Mouse (Mus musculus) liver, embryonic 11.5 days (tissue): ENCODE measurements around the gene Olfr1200. TPM values are rescaled to one million over a fixed set of nuclear protein-coding genes. Genes with fewer than 3 reads are reported as not detected.

Source experiments
- ATAC-seq: fragments of 200-750 bp; cut with Nextera tagmentation; replicated peaks from 2 replicates; pipeline ENCODE4 v1.8.0; 2017; ENCODE audit warnings: moderate number of reproducible peaks, mild to moderate bottlenecking, moderate TSS enrichment, moderate library complexity; ENCODE audit not compliant: low FRiP score
- DNase-seq: peaks from one replicate; pipeline ENCODE4 v3.0.0-alpha.2; 2017; ENCODE audit warnings: low spot score
- H3K27ac ChIP-seq: fragments of 300-500 bp; sonication (generic); 2 replicates; pipeline ENCODE4 v1.5.1; 2014; ENCODE audit warnings: mild to moderate bottlenecking, low read depth, low read length, control low read depth
- H3K27me3 ChIP-seq: fragments of 300-500 bp; sonication (generic); replicated peaks from 2 replicates; pipeline ENCODE4 v1.6.1; 2014; ENCODE audit warnings: low read length, mixed read lengths; ENCODE audit not compliant: control insufficient read depth, insufficient read depth
- H3K36me3 ChIP-seq: fragments of 300-500 bp; sonication (generic); 2 replicates; pipeline ENCODE4 v1.6.1; 2014; ENCODE audit warnings: mild to moderate bottlenecking, low read length, moderate library complexity, mixed read lengths; ENCODE audit not compliant: control insufficient read depth, insufficient read depth
- H3K4me1 ChIP-seq: fragments of 300-500 bp; sonication (generic); replicated peaks from 2 replicates; pipeline ENCODE4 v1.6.1; 2014; ENCODE audit warnings: low read length, mixed read lengths; ENCODE audit not compliant: control insufficient read depth, insufficient read depth
- H3K4me2 ChIP-seq: fragments of 300-500 bp; sonication (generic); 2 replicates; pipeline ENCODE4 v1.6.1; 2014; ENCODE audit warnings: mild to moderate bottlenecking, control low read depth, moderate library complexity
- H3K4me3 ChIP-seq: fragments of 300-500 bp; sonication (generic); 2 replicates; pipeline ENCODE4 v1.5.1; 2014; ENCODE audit warnings: low read depth, low read length, control low read depth
- H3K9ac ChIP-seq: fragments of 300-500 bp; sonication (generic); 2 replicates; pipeline ENCODE4 v1.6.1; 2014; ENCODE audit warnings: low read depth, low read length, control low read depth
- H3K9me3 ChIP-seq: fragments of 300-500 bp; sonication (generic); 2 replicates; pipeline ENCODE4 v1.6.1; 2016; ENCODE audit warnings: low read length, inconsistent platforms, mixed read lengths; ENCODE audit not compliant: control insufficient read depth
- WGBS: fragments of 180-500 bp; shearing (Covaris S2); extraction: QIAGEN DNeasy Blood & Tissue Kit; methylation state at CpG from one replicate; pipeline ENCODE4 v1.1.7; 2014; 5-methylcytosine and 5-hydroxymethylcytosine counted together
- polyA plus RNA-seq: library from polyadenylated mRNA; unstranded; fragments of >200 nt; fragmentation: Nextera tagmentation; extraction: Ambion mirVana; gene quantifications from 2 replicates; pipeline ENCODE4 v1.2.1, GENCODE M21; 2014

Gene Olfr1200
- polyA plus RNA-seq, result not detected in 2 replicates

DNA sequence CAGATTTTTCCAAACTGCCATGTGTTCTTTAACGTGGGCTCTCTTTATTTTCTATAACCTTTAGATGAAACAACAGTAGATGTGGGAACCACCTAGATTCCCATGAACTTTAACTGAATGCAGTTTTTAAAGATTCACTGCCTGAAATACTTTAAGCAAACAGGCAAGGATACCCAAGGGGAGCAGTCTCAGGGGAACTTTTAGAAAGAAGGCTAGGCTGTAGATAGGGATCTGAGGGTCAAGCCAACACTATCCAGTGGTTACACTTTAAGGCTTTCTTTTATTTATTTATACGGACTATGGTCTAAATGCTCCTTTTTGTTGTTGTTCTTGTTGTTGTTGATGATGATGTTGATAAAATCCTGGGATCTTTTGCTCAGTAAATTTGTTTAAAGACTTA lies at the start of gene Olfr1200:
Gene Olfr1200 (minus strand): TSS at position 101 of the 400 bp plus-strand sequence.
- WGBS, result 70% methylated on average over 2 of the region's 2 CpGs

DNA sequence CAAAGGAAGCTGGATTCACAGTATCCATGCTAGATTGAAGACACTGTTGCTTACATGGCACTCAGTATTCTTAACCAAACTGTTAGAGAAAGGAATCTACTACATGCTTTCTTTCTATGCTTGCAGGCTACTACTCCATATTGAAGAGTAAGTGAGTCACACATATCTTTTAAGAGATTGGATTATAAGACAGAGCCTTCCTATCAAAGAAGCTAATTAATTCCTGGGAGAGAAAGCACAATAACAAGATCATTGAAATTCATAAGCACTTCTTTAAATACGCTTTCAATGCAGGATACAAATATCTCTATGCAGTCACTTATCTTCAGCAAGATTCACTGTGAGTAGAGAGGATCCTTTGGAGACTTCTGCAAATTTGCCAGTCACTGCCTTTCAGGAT lies 43.9 kb upstream of the Olfr1200 start, which contains the start of gene Olfr1202:
Gene Olfr1202 (plus strand): TSS at position 301 of the 400 bp plus-strand sequence.
- DNase-seq (no peak), ATAC-seq (no peak)
- H3K4me2 ChIP-seq, result no peak within 1 kb of the TSS
- WGBS, result 77% methylated on average over 1 of the region's 1 CpGs
- H3K4me3 ChIP-seq, result no peak within 1 kb of the TSS
- H3K9ac ChIP-seq, result no peak within 1 kb of the TSS
- H3K27me3 ChIP-seq, result no peaks in the 10 kb centered on the region
- H3K9me3 ChIP-seq, result no peaks in the 10 kb centered on the region
- H3K36me3 ChIP-seq, result no peaks in the 10 kb centered on the region
- H3K4me1 ChIP-seq, result no peaks in the 10 kb centered on the region
- no peak within 1 kb of the TSS for H3K27ac ChIP-seq

More for the DNA sequence above, at the start of gene Olfr1200:
- Histone ChIP-seq H3K4me1 (no peaks in the 10 kb centered on the region), H3K27ac (no peak within 1 kb of the TSS), H3K4me3 (no peak within 1 kb of the TSS), H3K27me3 (no peaks in the 10 kb centered on the region), H3K9ac (no peak within 1 kb of the TSS), H3K36me3 (no peaks in the 10 kb centered on the region), H3K4me2 (no peak within 1 kb of the TSS), H3K9me3 (no peaks in the 10 kb centered on the region)
- no peak for DNase-seq
- no peak for ATAC-seq

DNA sequence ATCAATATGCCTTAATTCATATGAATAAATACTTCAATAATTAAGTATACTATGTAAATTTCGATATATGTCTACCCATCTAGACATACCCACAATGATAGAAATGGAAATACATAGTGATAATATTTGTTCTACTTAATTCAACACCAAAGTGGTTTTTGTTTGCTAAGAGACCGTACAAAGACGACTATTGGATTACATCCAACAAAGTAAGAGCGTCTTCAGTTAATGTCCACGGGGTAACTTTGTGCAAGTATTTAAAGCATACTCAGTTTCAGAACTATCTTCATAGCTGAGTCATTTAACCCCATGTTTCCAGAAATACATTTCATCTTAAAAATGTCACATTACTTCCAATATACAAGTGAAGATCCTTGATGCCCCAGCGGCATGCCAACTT lies 22.4 kb upstream of the Olfr1200 start, which contains the start of gene Olfr1201:
Gene Olfr1201 (plus strand): TSS at position 301 of the 400 bp plus-strand sequence.
- Histone ChIP-seq H3K9ac (no peak within 1 kb of the TSS), H3K27me3 (no peaks in the 10 kb centered on the region), H3K36me3 (no peaks in the 10 kb centered on the region), H3K9me3 (no peaks in the 10 kb centered on the region), H3K4me1 (no peaks in the 10 kb centered on the region), H3K27ac (no peak within 1 kb of the TSS), H3K4me2 (no peak within 1 kb of the TSS), H3K4me3 (no peak within 1 kb of the TSS)
- WGBS, result 83% methylated on average over 6 of the region's 6 CpGs
- DNase-seq, result no peak
- no peak for ATAC-seq

DNA sequence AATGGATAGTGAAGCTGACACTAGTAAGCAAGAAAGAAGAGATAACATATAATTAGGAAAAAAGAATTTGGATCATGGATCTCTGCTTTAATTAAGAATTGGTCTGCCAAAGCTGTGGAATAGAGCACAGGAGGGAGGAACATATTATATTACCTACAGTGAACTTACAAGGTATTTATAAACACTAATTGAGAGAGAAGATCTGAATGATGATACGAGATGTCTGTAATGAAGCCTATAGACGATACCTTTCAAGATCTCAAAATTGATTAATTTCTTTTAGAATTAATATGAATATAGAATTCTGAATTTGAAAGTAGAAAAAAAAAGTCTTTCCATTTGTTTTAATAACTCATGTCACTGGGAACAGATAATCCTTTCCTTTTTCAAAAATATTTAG lies 9.9 kb downstream of the Olfr1200 start, which contains the start of gene Olfr1199:
Gene Olfr1199 (minus strand): TSS at position 101 of the 400 bp plus-strand sequence.
- WGBS, result 77% methylated on average over 2 of the region's 2 CpGs
- H3K36me3 ChIP-seq, result no peaks in the 10 kb centered on the region

DNA sequence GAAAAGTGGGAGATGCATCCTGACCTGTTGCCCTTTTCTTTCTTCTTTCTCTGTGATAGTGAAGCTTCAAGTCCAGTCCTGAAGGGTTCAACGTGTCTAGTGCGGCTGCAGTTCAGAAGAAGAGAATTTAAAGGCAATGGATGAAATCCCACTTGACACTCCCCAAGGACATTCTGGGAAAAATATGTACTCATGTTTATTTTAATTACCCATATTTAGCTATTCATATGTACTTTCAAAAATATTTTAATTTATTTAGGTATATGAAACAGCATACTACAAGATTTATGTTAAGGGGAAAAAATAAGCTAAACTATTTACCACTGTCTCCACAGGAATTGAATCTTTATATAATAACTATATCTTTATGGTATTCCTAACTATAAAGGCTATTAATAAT lies 19.0 kb downstream of the Olfr1200 start, which contains the start of gene Olfr1198:
Gene Olfr1198 (minus strand): TSS at position 101 of the 400 bp plus-strand sequence.
- Histone ChIP-seq H3K27me3 (no peaks in the 10 kb centered on the region), H3K4me3 (no peak within 1 kb of the TSS), H3K4me2 (no peak within 1 kb of the TSS), H3K36me3 (no peaks in the 10 kb centered on the region), H3K4me1 (no peaks in the 10 kb centered on the region), H3K27ac (no peak within 1 kb of the TSS), H3K9me3 (no peaks in the 10 kb centered on the region), H3K9ac (no peak within 1 kb of the TSS)
- WGBS, result 92% methylated on average over 2 of the region's 2 CpGs
- no peak for DNase-seq
- ATAC-seq, result no peak

More for the DNA sequence above, 9.9 kb downstream of the Olfr1200 start, which contains the start of gene Olfr1199:
- Histone ChIP-seq H3K27me3 (no peaks in the 10 kb centered on the region), H3K4me2 (no peak within 1 kb of the TSS), H3K9ac (no peak within 1 kb of the TSS), H3K4me1 (no peaks in the 10 kb centered on the region), H3K9me3 (no peaks in the 10 kb centered on the region), H3K27ac (no peak within 1 kb of the TSS), H3K4me3 (no peak within 1 kb of the TSS)
- ATAC-seq, result no peak
- DNase-seq, result no peak

DNA sequence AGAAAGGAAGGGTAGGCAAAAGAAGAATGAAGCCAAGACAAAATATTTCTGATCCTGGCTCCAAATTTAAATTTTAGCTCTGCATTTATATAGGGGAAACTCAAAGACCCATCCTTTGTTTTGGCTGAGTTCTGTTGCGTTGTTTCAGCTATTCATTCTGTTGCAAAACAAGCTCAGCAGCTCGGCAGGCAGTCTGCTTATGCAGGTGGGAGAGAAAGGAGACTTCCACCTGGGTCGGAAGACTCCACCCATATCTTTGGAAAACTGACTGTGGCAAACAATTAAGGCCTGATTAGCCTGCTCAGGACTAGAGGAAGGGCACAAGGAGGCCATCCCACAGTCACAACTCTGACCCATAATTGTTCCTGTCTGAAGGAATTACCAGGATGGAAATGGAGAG lies 26.9 kb downstream of the Olfr1200 start:
- Histone ChIP-seq H3K4me2 (no peak overlapping the region), H3K9me3 (no peaks in the 10 kb centered on the region), H3K27me3 (no peaks in the 10 kb centered on the region), H3K36me3 (no peaks in the 10 kb centered on the region), H3K27ac (no peak overlapping the region), H3K4me1 (no peaks in the 10 kb centered on the region), H3K9ac (no peak overlapping the region), H3K4me3 (no peak overlapping the region)
- no peak for ATAC-seq
- WGBS, result 77% methylated on average over 3 of the region's 3 CpGs
- DNase-seq, result no peak

DNA sequence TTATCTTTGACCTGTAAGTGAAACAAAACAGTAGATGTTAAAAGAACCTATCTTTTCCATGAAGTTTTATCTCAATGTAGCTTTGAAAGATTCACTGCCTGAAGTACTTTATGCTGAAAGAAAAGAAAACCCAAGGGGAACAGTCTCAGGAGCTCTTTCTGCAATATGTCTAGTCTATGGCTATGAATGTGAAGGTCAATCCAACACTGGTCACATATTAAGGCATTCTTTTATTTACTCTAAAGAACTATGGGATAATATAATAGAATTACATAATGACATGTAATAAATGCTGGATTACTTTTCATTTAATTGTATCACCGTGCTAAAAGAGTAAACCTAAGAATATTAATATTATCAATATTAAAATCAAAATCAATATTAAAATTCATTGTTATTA lies 38.0 kb downstream of the Olfr1200 start, which contains the start of gene Olfr1197:
Gene Olfr1197 (minus strand): TSS at position 101 of the 400 bp plus-strand sequence.
- no peak within 1 kb of the TSS for H3K4me2 ChIP-seq
- no peaks in the 10 kb centered on the region for H3K9me3 ChIP-seq
- no peak for DNase-seq
- H3K4me1 ChIP-seq, result no peaks in the 10 kb centered on the region
- no peak within 1 kb of the TSS for H3K4me3 ChIP-seq
- ATAC-seq, result no peak
- H3K27ac ChIP-seq, result no peak within 1 kb of the TSS
- no peaks in the 10 kb centered on the region for H3K27me3 ChIP-seq
- no peak within 1 kb of the TSS for H3K9ac ChIP-seq
- 69% methylated on average over 1 of the region's 1 CpGs for WGBS
- no peaks in the 10 kb centered on the region for H3K36me3 ChIP-seq

Other genes starting within 250 kb of the Olfr1200 start
- not detected in 2 replicates for gene Olfr1188, start 213.6 kb downstream of the Olfr1200 start, polyA plus RNA-seq
- not detected in 2 replicates for gene Olfr1189, start 184.0 kb downstream of the Olfr1200 start, polyA plus RNA-seq
- gene Olfr1191-ps1, start 129.9 kb downstream of the Olfr1200 start, polyA plus RNA-seq, result not detected in 2 replicates
- gene Olfr1192-ps1, start 122.0 kb downstream of the Olfr1200 start, polyA plus RNA-seq, result not detected in 2 replicates
- gene Olfr1193, start 94.9 kb downstream of the Olfr1200 start, polyA plus RNA-seq, result not detected in 2 replicates
- gene Olfr1195, start 81.3 kb downstream of the Olfr1200 start, polyA plus RNA-seq, result not detected in 2 replicates
- gene Olfr1196, start 65.9 kb downstream of the Olfr1200 start, polyA plus RNA-seq, result not detected in 2 replicates
- not detected in 2 replicates for gene Olfr1197, start 38.1 kb downstream of the Olfr1200 start, polyA plus RNA-seq
- gene Olfr1198, start 19.1 kb downstream of the Olfr1200 start, polyA plus RNA-seq, result not detected in 2 replicates
- not detected in 2 replicates for gene Olfr1199, start 10.0 kb downstream of the Olfr1200 start, polyA plus RNA-seq
- gene Olfr1201, start 22.5 kb upstream of the Olfr1200 start, polyA plus RNA-seq, result not detected in 2 replicates
- not detected in 2 replicates for gene Olfr1202, start 44.0 kb upstream of the Olfr1200 start, polyA plus RNA-seq
- gene Olfr1205, start 59.2 kb upstream of the Olfr1200 start, polyA plus RNA-seq, result not detected in 2 replicates
- not detected in 2 replicates for gene Olfr1204, start 78.8 kb upstream of the Olfr1200 start, polyA plus RNA-seq
- not detected in 2 replicates for gene Olfr1206, start 92.7 kb upstream of the Olfr1200 start, polyA plus RNA-seq
- not detected in 2 replicates for gene Olfr1208, start 131.8 kb upstream of the Olfr1200 start, polyA plus RNA-seq
- gene Olfr1209, start 144.7 kb upstream of the Olfr1200 start, polyA plus RNA-seq, result not detected in 2 replicates
- not detected in 2 replicates for gene Olfr1211, start 167.6 kb upstream of the Olfr1200 start, polyA plus RNA-seq
- not detected in 2 replicates for gene Olfr1212, start 183.5 kb upstream of the Olfr1200 start, polyA plus RNA-seq
- gene Gm13762, start 209.8 kb upstream of the Olfr1200 start, polyA plus RNA-seq, result not detected in 2 replicates
- gene Olfr1214, start 222.2 kb upstream of the Olfr1200 start, polyA plus RNA-seq, result not detected in 2 replicates
- gene Olfr1215, start 236.5 kb upstream of the Olfr1200 start, polyA plus RNA-seq, result not detected in 2 replicates
- not detected in 2 replicates for gene Olfr1216, start 247.9 kb upstream of the Olfr1200 start, polyA plus RNA-seq